Mouse (Mus musculus) kidney, postnatal 0 days (tissue): ENCODE measurements around the gene Cd44. TPM values are rescaled to one million over a fixed set of nuclear protein-coding genes. Genes with fewer than 3 reads are reported as not detected.

Source experiments
- ATAC-seq: fragments of 200-750 bp; cut with Nextera tagmentation; replicated peaks from 2 replicates; pipeline ENCODE4 v1.8.0; 2017; ENCODE audit warnings: low read depth, moderate number of reproducible peaks, moderate TSS enrichment, moderate library complexity; ENCODE audit not compliant: low FRiP score
- DNase-seq: peaks from one replicate; pipeline ENCODE4 v3.0.0-alpha.2; 2016; ENCODE audit warnings: low spot score
- H3K27ac ChIP-seq: fragments of 300-500 bp; sonication (generic); 2 replicates; pipeline ENCODE4 v1.5.1; 2014; ENCODE audit warnings: mild to moderate bottlenecking
- H3K27me3 ChIP-seq: fragments of 300-500 bp; sonication (generic); 2 replicates; pipeline ENCODE4 v1.6.1; 2014; ENCODE audit warnings: low read length, mixed read lengths; ENCODE audit not compliant: insufficient read depth
- H3K36me3 ChIP-seq: fragments of 300-500 bp; sonication (generic); 2 replicates; pipeline ENCODE4 v1.6.1; 2014; ENCODE audit warnings: low read length, mixed read lengths; ENCODE audit not compliant: insufficient read depth
- H3K4me1 ChIP-seq: fragments of 300-500 bp; sonication (generic); replicated peaks from 2 replicates; pipeline ENCODE4 v1.6.1; 2014; ENCODE audit warnings: antibody characterized with exemption, low read length, mixed read lengths; ENCODE audit not compliant: insufficient read depth
- H3K4me2 ChIP-seq: fragments of 300-500 bp; sonication (generic); 2 replicates; pipeline ENCODE4 v1.6.1; 2014; ENCODE audit warnings: mild to moderate bottlenecking, low read length, moderate library complexity, mixed read lengths
- H3K4me3 ChIP-seq: fragments of 300-500 bp; sonication (generic); replicated peaks from 2 replicates; pipeline ENCODE4 v1.5.1; 2014; ENCODE audit warnings: low read depth, low read length
- H3K9ac ChIP-seq: fragments of 300-500 bp; sonication (generic); 2 replicates; pipeline ENCODE4 v1.6.1; 2014; ENCODE audit warnings: low read depth, low read length
- H3K9me3 ChIP-seq: fragments of 300-500 bp; sonication (generic); replicated peaks from 2 replicates; pipeline ENCODE4 v1.6.1; 2016; ENCODE audit warnings: low read length, inconsistent platforms, mixed read lengths
- CTCF ChIP-seq: IDR thresholded peaks from 2 replicates; pipeline ENCODE4 v1.5.1; 2016; ENCODE audit warnings: antibody characterized with exemption, low read depth, mild to moderate bottlenecking, moderate library complexity
- WGBS: fragments of 180-500 bp; shearing (Covaris S2); extraction: QIAGEN DNeasy Blood & Tissue Kit; methylation state at CpG from one replicate; pipeline ENCODE4 v1.1.7; 2014; 5-methylcytosine and 5-hydroxymethylcytosine counted together
- polyA plus RNA-seq: library from polyadenylated mRNA; unstranded; fragments of >200 nt; fragmentation: Nextera tagmentation; extraction: Ambion mirVana; gene quantifications from 2 replicates; pipeline ENCODE4 v1.2.1, GENCODE M21; 2015

Cd44 gene
- polyA plus RNA-seq, 1 experiment from 2014 or later, result 4.0 TPM

GRCm38 (mm10) chr2:102933787-102934186, 32.3 kb upstream of the Cd44 start:
- no peak for TF ChIP-seq CTCF
- no peaks in the 10 kb centered on the region for H3K9me3 ChIP-seq
- H3K27me3 ChIP-seq, result no peaks in the 10 kb centered on the region
- H3K4me1 ChIP-seq, result no peaks in the 10 kb centered on the region
- H3K36me3 ChIP-seq, result no peaks in the 10 kb centered on the region
- H3K27ac ChIP-seq, result no peak overlapping the region
- no peak overlapping the region for H3K4me2 ChIP-seq
- no peak overlapping the region for H3K9ac ChIP-seq
- ATAC-seq, result no peak
- no peak overlapping the region for H3K4me3 ChIP-seq
- no peak for DNase-seq

DNA sequence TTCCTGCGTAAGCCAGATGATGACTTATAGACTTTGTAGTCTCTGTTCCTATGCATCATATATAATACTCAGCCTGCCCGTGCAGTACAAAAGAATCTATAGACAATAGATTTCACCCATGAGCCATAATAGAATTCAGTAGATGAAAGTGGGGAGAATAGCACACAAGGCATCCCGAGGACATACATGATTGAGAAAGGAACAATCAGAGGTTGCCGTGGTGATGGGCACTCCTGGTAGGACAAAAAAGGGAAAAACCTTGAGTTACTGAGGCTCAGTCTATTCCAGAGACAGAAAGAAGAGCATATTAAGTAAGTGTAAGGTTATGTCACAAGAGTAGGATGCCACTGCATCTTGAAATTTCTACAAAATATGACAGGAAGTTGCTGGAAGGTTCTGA, 31.7 kb upstream of the Cd44 start:
- H3K36me3 ChIP-seq, result no peaks in the 10 kb centered on the region
- ATAC-seq (no peak), DNase-seq (no peak)
- H3K4me3 ChIP-seq, result no peak overlapping the region
- H3K4me1 ChIP-seq, result no peaks in the 10 kb centered on the region
- no peak overlapping the region for H3K9ac ChIP-seq
- H3K27ac ChIP-seq, result no peak overlapping the region
- 61% methylated on average over 4 of the region's 4 CpGs for WGBS
- H3K9me3 ChIP-seq, result no peaks in the 10 kb centered on the region
- no peak overlapping the region for H3K4me2 ChIP-seq
- H3K27me3 ChIP-seq, result no peaks in the 10 kb centered on the region
- TF ChIP-seq CTCF, result no peak

DNA sequence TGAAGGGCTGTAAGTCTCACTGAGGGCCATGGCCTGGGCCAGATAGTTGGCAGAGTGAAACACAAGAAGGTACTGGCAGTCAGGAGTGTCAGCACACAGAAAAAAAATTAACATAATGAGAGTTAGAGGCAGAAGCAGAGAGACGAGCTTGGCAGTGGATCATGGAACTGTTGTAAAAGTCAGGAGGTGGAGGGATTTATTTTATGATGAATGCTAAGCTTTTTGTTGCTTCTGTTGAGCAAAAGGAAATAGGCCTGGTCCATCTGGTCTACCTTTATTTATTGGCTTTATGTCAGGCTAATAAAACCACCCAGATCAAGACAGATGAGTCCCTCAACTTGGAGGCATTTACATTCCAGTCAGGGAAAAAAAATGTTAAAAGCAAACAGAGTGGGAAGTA, 31.2 kb upstream of the Cd44 start:
- no peak overlapping the region for H3K4me3 ChIP-seq
- WGBS, result 7% methylated on average over 1 of the region's 1 CpGs

DNA sequence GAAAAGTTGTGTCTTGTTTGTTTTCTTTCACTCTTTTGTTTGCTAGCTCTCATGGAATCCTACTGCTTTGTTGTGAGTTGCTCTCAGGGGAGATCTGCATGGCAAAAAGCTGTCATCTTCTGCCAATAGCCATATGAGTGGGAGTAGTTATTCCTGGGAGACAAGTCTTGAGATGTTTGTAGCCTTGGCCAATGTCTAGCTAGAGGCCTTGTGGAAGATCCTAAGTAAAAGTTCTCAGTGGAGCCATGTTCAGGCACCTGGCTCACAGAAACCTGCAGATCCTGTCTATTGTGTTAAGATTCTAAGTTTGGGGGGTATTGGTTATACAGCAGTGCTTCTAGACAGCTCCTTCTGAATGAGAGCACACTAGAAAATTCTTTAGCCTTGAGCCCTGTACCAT, 26.7 kb upstream of the Cd44 start:
- TF ChIP-seq CTCF, result no peak

More for the DNA sequence above, 31.2 kb upstream of the Cd44 start:
- Histone ChIP-seq H3K9me3 (no peaks in the 10 kb centered on the region), H3K4me1 (no peaks in the 10 kb centered on the region), H3K9ac (no peak overlapping the region), H3K4me2 (no peak overlapping the region), H3K36me3 (no peaks in the 10 kb centered on the region), H3K27me3 (no peaks in the 10 kb centered on the region), H3K27ac (no peak overlapping the region)
- ATAC-seq (no peak), DNase-seq (peak; percentile 49)
- TF ChIP-seq CTCF, result no peak

GRCm38 (mm10) chr2:102924480-102924879, 23.0 kb upstream of the Cd44 start:
- no peaks in the 10 kb centered on the region for H3K36me3 ChIP-seq

More for the DNA sequence above, 26.7 kb upstream of the Cd44 start:
- ATAC-seq, result no peak
- DNase-seq, result no peak
- H3K9ac ChIP-seq, result no peak overlapping the region
- no peak overlapping the region for H3K27ac ChIP-seq
- no peaks in the 10 kb centered on the region for H3K27me3 ChIP-seq
- H3K36me3 ChIP-seq, result no peaks in the 10 kb centered on the region
- H3K4me1 ChIP-seq, result no peaks in the 10 kb centered on the region
- H3K9me3 ChIP-seq, result no peaks in the 10 kb centered on the region
- no peak overlapping the region for H3K4me2 ChIP-seq
- H3K4me3 ChIP-seq, result no peak overlapping the region

DNA sequence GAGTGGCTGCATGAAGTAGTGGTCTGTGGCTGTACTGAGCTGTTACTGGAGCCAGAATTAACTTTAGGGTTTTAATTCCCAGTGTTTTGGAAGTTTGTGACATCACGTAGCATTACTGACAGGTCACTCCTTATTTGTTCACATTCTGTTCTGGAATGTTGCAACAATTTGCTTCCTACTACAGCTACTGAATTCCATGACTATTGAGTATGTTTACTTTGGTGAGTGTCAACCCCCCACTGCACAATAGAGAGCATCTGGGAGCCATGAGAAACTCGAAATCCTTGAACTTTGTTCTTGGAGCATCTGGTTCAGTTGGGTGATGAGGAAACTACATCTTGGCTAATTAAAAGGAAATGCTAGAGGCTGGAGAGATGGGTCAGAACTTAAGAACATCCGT, 22.2 kb upstream of the Cd44 start:
- TF ChIP-seq CTCF, result no peak
- Histone ChIP-seq H3K4me3 (no peak overlapping the region), H3K9ac (no peak overlapping the region), H3K9me3 (no peaks in the 10 kb centered on the region), H3K4me2 (no peak overlapping the region), H3K4me1 (no peaks in the 10 kb centered on the region), H3K27ac (no peak overlapping the region), H3K27me3 (no peaks in the 10 kb centered on the region), H3K36me3 (no peaks in the 10 kb centered on the region)
- no peak for ATAC-seq
- DNase-seq, result no peak
- WGBS, result 68% methylated on average over 3 of the region's 3 CpGs

More at GRCm38 (mm10) chr2:102924480-102924879, 23.0 kb upstream of the Cd44 start:
- H3K4me2 ChIP-seq, result no peak overlapping the region
- H3K27ac ChIP-seq, result no peak overlapping the region
- ATAC-seq (no peak), DNase-seq (no peak)
- H3K9me3 ChIP-seq, result no peaks in the 10 kb centered on the region
- no peak overlapping the region for H3K4me3 ChIP-seq
- no peak overlapping the region for H3K9ac ChIP-seq
- no peaks in the 10 kb centered on the region for H3K27me3 ChIP-seq
- no peaks in the 10 kb centered on the region for H3K4me1 ChIP-seq
- no peak for TF ChIP-seq CTCF
- WGBS, result 78% methylated on average over 1 of the region's 1 CpGs

- no peak overlapping the region for H3K9ac ChIP-seq
- H3K4me1 ChIP-seq, result no peaks in the 10 kb centered on the region
- DNase-seq (no peak), ATAC-seq (no peak)
- no peaks in the 10 kb centered on the region for H3K36me3 ChIP-seq
- H3K4me2 ChIP-seq, result no peak overlapping the region
- H3K9me3 ChIP-seq, result no peaks in the 10 kb centered on the region
- H3K27ac ChIP-seq, result no peak overlapping the region
- no peak for TF ChIP-seq CTCF
- WGBS, result 83% methylated on average over 3 of the region's 3 CpGs
- H3K4me3 ChIP-seq, result no peak overlapping the region
- no peaks in the 10 kb centered on the region for H3K27me3 ChIP-seq
These were observed 20.6 kb upstream of the Cd44 start for GRCm38 (mm10) chr2:102922066-102922465.
